Mouse (Mus musculus): ENCODE data around the gene Cgrrf1. TPM values are rescaled to one million over a fixed set of nuclear protein-coding genes. Genes with fewer than 3 reads are reported as not detected.

Cgrrf1 gene
- polyA plus RNA-seq, 1 experiment from 2014 or later: 17.7 TPM

- Histone ChIP-seq H3K9me3 (replicated peaks) (no peaks in the 10 kb centered on the region), H3K9ac (no peak overlapping the region), H3K4me1 (replicated peaks) (peaks cover 6% of the 10 kb centered on the region; the same call in 1 of the 2 replicates), H3K27ac (replicated peaks) (no peak overlapping the region), H3K36me3 (replicated peaks) (no peaks in the 10 kb centered on the region), H3K27me3 (peaks cover 42% of the 10 kb centered on the region), H3K4me2 (no peak overlapping the region), H3K4me3 (replicated peaks) (no peak overlapping the region)
- no peak for ATAC-seq (ENCODE audit: insufficient read depth)
- 68% methylated on average over 4 of the region's 4 CpGs for WGBS (ENCODE audit: insufficient replicate concordance)
These were observed 57.2 kb downstream of the Cgrrf1 start for GRCm38 (mm10) chr14:46889096-46889495.

- no peak overlapping the region for H3K4me3 ChIP-seq (replicated peaks)
- no peak for ATAC-seq (ENCODE audit: insufficient read depth)
- H3K27me3 ChIP-seq: 0 out of 2 replicates have a peak, but pooled peaks cover 5% of the 10 kb centered on the region
- WGBS (ENCODE audit: insufficient replicate concordance): 74% methylated on average over 10 of the region's 10 CpGs
- H3K36me3 ChIP-seq (replicated peaks): no peaks in the 10 kb centered on the region
- no peak overlapping the region for H3K9ac ChIP-seq
- no peaks in the 10 kb centered on the region for H3K9me3 ChIP-seq (replicated peaks)
- H3K27ac ChIP-seq (replicated peaks): no peak overlapping the region
- H3K4me1 ChIP-seq (replicated peaks): no peaks in the 10 kb centered on the region
- H3K4me2 ChIP-seq: no peak overlapping the region
These were observed 62.0 kb downstream of the Cgrrf1 start for GRCm38 (mm10) chr14:46893961-46894360.

GRCm38 (mm10) chr14:46897953-46898352, 66.0 kb downstream of the Cgrrf1 start:
- Histone ChIP-seq H3K4me3 (replicated peaks) (no peak overlapping the region), H3K4me2 (no peak overlapping the region)
- WGBS (ENCODE audit: insufficient replicate concordance): 60% methylated on average over 5 of the region's 5 CpGs

GRCm38 (mm10) chr14:46898626-46899025, 66.7 kb downstream of the Cgrrf1 start:
- no peaks in the 10 kb centered on the region for H3K4me1 ChIP-seq (replicated peaks)
- no peak for ATAC-seq (ENCODE audit: insufficient read depth)
- no peaks in the 10 kb centered on the region for H3K36me3 ChIP-seq (replicated peaks)
- WGBS (ENCODE audit: insufficient replicate concordance): 51% methylated on average over 3 of the region's 3 CpGs
- H3K9ac ChIP-seq: no peak overlapping the region
- no peak overlapping the region for H3K27ac ChIP-seq (replicated peaks)
- no peak overlapping the region for H3K4me2 ChIP-seq
- no peaks in the 10 kb centered on the region for H3K9me3 ChIP-seq (replicated peaks)
- H3K4me3 ChIP-seq (replicated peaks): no peak overlapping the region
- H3K27me3 ChIP-seq: no peaks in the 10 kb centered on the region

More at GRCm38 (mm10) chr14:46897953-46898352, 66.0 kb downstream of the Cgrrf1 start:
- ATAC-seq (ENCODE audit: insufficient read depth): no peak
- Histone ChIP-seq H3K36me3 (replicated peaks) (no peaks in the 10 kb centered on the region), H3K27me3 (no peaks in the 10 kb centered on the region), H3K9me3 (replicated peaks) (no peaks in the 10 kb centered on the region), H3K27ac (replicated peaks) (no peak overlapping the region), H3K4me1 (replicated peaks) (no peaks in the 10 kb centered on the region), H3K9ac (no peak overlapping the region)

- 69% methylated on average over 9 of the region's 9 CpGs for WGBS (ENCODE audit: insufficient replicate concordance)
- no peaks in the 10 kb centered on the region for H3K27me3 ChIP-seq
- H3K9me3 ChIP-seq (replicated peaks): no peaks in the 10 kb centered on the region
- H3K4me2 ChIP-seq: no peak overlapping the region
- H3K27ac ChIP-seq (replicated peaks): no peak overlapping the region
- H3K36me3 ChIP-seq (replicated peaks): no peaks in the 10 kb centered on the region
- no peak overlapping the region for H3K4me3 ChIP-seq (replicated peaks)
- H3K4me1 ChIP-seq (replicated peaks): no peaks in the 10 kb centered on the region
- no peak overlapping the region for H3K9ac ChIP-seq
- no peak for ATAC-seq (ENCODE audit: insufficient read depth)
These were observed 70.7 kb downstream of the Cgrrf1 start for GRCm38 (mm10) chr14:46902498-46903087.

Other genes with a start within 250 kb of the Cgrrf1 start
- gene Cdkn3, start 71.6 kb upstream of the Cgrrf1 start, polyA plus RNA-seq (2015; fragmentation: Nextera tagmentation; extraction: Ambion mirVana): 91.3 and 108 TPM in 2 replicates
- 79.4 and 80.0 TPM in 2 replicates for gene Cnih1, start 43.7 kb upstream of the Cgrrf1 start, polyA plus RNA-seq (2015; fragmentation: Nextera tagmentation; extraction: Ambion mirVana)
- 22.4 and 23.9 TPM in 2 replicates for gene Gmfb, start 9.9 kb upstream of the Cgrrf1 start, polyA plus RNA-seq (2015; fragmentation: Nextera tagmentation; extraction: Ambion mirVana)
- 0.59 and 0.60 TPM in 2 replicates for gene Samd4, start 50.7 kb downstream of the Cgrrf1 start, polyA plus RNA-seq (2015; fragmentation: Nextera tagmentation; extraction: Ambion mirVana)